Mouse (Mus musculus) hindbrain, embryonic 14.5 days (tissue): ENCODE results near the gene Gm9833. TPM values are rescaled to one million over a fixed set of nuclear protein-coding genes. Genes with fewer than 3 reads are reported as not detected.
"Not testable (repeated sequence)": the region's sequence is repeated elsewhere in the genome, so short reads cannot be mapped to it uniquely, and the experiment has no call there.

Experiments
- ATAC-seq: fragments of 200-750 bp; cut with Nextera tagmentation; 2 replicates; pipeline ENCODE4 v1.8.0; 2017; ENCODE audit warnings: moderate number of reproducible peaks, mild to moderate bottlenecking, moderate TSS enrichment, moderate library complexity; ENCODE audit not compliant: low FRiP score
- DNase-seq: peaks from one replicate; pipeline ENCODE4 v3.0.0-alpha.2; 2015; ENCODE audit warnings: low spot score
- H3K27ac ChIP-seq: fragments of 300-500 bp; sonication (generic); 2 replicates; pipeline ENCODE4 v1.5.1; 2014; ENCODE audit warnings: mild to moderate bottlenecking, moderate library complexity
- H3K27me3 ChIP-seq: fragments of 300-500 bp; sonication (generic); 2 replicates; pipeline ENCODE4 v1.6.1; 2014; ENCODE audit warnings: mild to moderate bottlenecking, low read length, mixed read lengths; ENCODE audit not compliant: control insufficient read depth, insufficient read depth
- H3K36me3 ChIP-seq: fragments of 300-500 bp; sonication (generic); replicated peaks from 2 replicates; pipeline ENCODE4 v1.6.1; 2014; ENCODE audit not compliant: control insufficient read depth, insufficient read depth
- H3K4me1 ChIP-seq: fragments of 300-500 bp; sonication (generic); replicated peaks from 2 replicates; pipeline ENCODE4 v1.6.1; 2014; ENCODE audit warnings: antibody characterized with exemption, low read length, mixed read lengths; ENCODE audit not compliant: control insufficient read depth, insufficient read depth
- H3K4me2 ChIP-seq: fragments of 300-500 bp; sonication (generic); replicated peaks from 2 replicates; pipeline ENCODE4 v1.6.1; 2014; ENCODE audit warnings: mild to moderate bottlenecking, moderate library complexity
- H3K4me3 ChIP-seq: fragments of 300-500 bp; sonication (generic); replicated peaks from 2 replicates; pipeline ENCODE4 v1.5.1; 2014; ENCODE audit warnings: mild to moderate bottlenecking, low read length
- H3K9ac ChIP-seq: fragments of 300-500 bp; sonication (generic); 2 replicates; pipeline ENCODE4 v1.6.1; 2014
- H3K9me3 ChIP-seq: fragments of 300-500 bp; sonication (generic); 2 replicates; pipeline ENCODE4 v1.6.1; 2016; ENCODE audit warnings: low read length; ENCODE audit not compliant: control insufficient read depth
- WGBS: fragments of 180-500 bp; shearing (Covaris S2); extraction: QIAGEN DNeasy Blood & Tissue Kit; methylation state at CpG from one replicate; pipeline ENCODE4 v1.1.7; 2014; 5-methylcytosine and 5-hydroxymethylcytosine counted together
- polyA plus RNA-seq: library from polyadenylated mRNA; unstranded; fragments of >200 nt; fragmentation: Nextera tagmentation; extraction: Ambion mirVana; gene quantifications from 2 replicates; pipeline ENCODE4 v1.2.1, GENCODE M21; 2014

Gm9833 gene
- polyA plus RNA-seq: 7.2 and 8.6 TPM in 2 replicates

GRCm38 (mm10) chr3:10087994-10088393, at the start of gene Gm9833:
TSS of gene Gm9833 (plus strand) at chr3:10088110.
- Histone ChIP-seq H3K4me2 (peak within 1 kb of the TSS; percentile 39), H3K4me3 (peak within 1 kb of the TSS; percentile 24)
- not testable (repeated sequence) for H3K27ac ChIP-seq, H3K4me1 ChIP-seq, H3K27me3 ChIP-seq, H3K9ac ChIP-seq, ATAC-seq, H3K36me3 ChIP-seq, H3K9me3 ChIP-seq, DNase-seq
- WGBS: 12% methylated on average over 30 of the region's 38 CpGs

- ATAC-seq: no peak
- Histone ChIP-seq H3K9ac (no peak overlapping the region), H3K9me3 (no peaks in the 10 kb centered on the region), H3K27me3 (no peaks in the 10 kb centered on the region), H3K4me1 (no peaks in the 10 kb centered on the region), H3K27ac (no peak overlapping the region), H3K4me3 (no peak overlapping the region), H3K4me2 (no peak overlapping the region), H3K36me3 (no peaks in the 10 kb centered on the region)
- no peak for DNase-seq
Observed at GRCm38 (mm10) chr3:10070070-10070469, 17.8 kb upstream of the Gm9833 start.

GRCm38 (mm10) chr3:10075826-10076225, 12.1 kb upstream of the Gm9833 start:
- Histone ChIP-seq H3K27me3 (no peaks in the 10 kb centered on the region), H3K9me3 (no peaks in the 10 kb centered on the region), H3K27ac (no peak overlapping the region), H3K4me1 (no peaks in the 10 kb centered on the region), H3K9ac (no peak overlapping the region), H3K36me3 (no peaks in the 10 kb centered on the region), H3K4me2 (no peak overlapping the region), H3K4me3 (no peak overlapping the region)
- ATAC-seq (no peak), DNase-seq (no peak)

GRCm38 (mm10) chr3:10077096-10077841, 10.6 kb upstream of the Gm9833 start:
- no peak overlapping the region for H3K27ac ChIP-seq
- H3K4me1 ChIP-seq: no peaks in the 10 kb centered on the region
- WGBS: 84% methylated on average over 6 of the region's 6 CpGs
- no peaks in the 10 kb centered on the region for H3K36me3 ChIP-seq
- H3K9ac ChIP-seq: no peak overlapping the region
- H3K27me3 ChIP-seq: no peaks in the 10 kb centered on the region
- ATAC-seq: no peak
- H3K9me3 ChIP-seq: no peaks in the 10 kb centered on the region
- DNase-seq: no peak
- no peak overlapping the region for H3K4me3 ChIP-seq
- H3K4me2 ChIP-seq: no peak overlapping the region

GRCm38 (mm10) chr3:10078113-10078512, 9.8 kb upstream of the Gm9833 start:
- no peaks in the 10 kb centered on the region for H3K27me3 ChIP-seq
- no peaks in the 10 kb centered on the region for H3K4me1 ChIP-seq
- WGBS: 86% methylated on average over 2 of the region's 2 CpGs
- H3K4me2 ChIP-seq: no peak overlapping the region
- no peaks in the 10 kb centered on the region for H3K9me3 ChIP-seq
- no peaks in the 10 kb centered on the region for H3K36me3 ChIP-seq
- DNase-seq (no peak), ATAC-seq (no peak)
- no peak overlapping the region for H3K9ac ChIP-seq
- H3K4me3 ChIP-seq: no peak overlapping the region
- no peak overlapping the region for H3K27ac ChIP-seq

GRCm38 (mm10) chr3:10081336-10081735, 6.6 kb upstream of the Gm9833 start:
- Histone ChIP-seq H3K4me2 (no peak overlapping the region), H3K4me1 (no peaks in the 10 kb centered on the region), H3K4me3 (no peak overlapping the region), H3K9me3 (no peaks in the 10 kb centered on the region), H3K27ac (no peak overlapping the region), H3K27me3 (no peaks in the 10 kb centered on the region), H3K36me3 (no peaks in the 10 kb centered on the region), H3K9ac (no peak overlapping the region)
- 75% methylated on average over 5 of the region's 5 CpGs for WGBS
- no peak for ATAC-seq
- no peak for DNase-seq

- H3K4me2 ChIP-seq: no peak overlapping the region
- no peak overlapping the region for H3K4me3 ChIP-seq
- no peaks in the 10 kb centered on the region for H3K4me1 ChIP-seq
- H3K9ac ChIP-seq: no peak overlapping the region
- no peak for DNase-seq
- H3K36me3 ChIP-seq: no peaks in the 10 kb centered on the region
- WGBS: 65% methylated on average over 6 of the region's 6 CpGs
- H3K9me3 ChIP-seq: no peaks in the 10 kb centered on the region
- no peak overlapping the region for H3K27ac ChIP-seq
- peak; percentile 73 for ATAC-seq
- no peaks in the 10 kb centered on the region for H3K27me3 ChIP-seq
Observed at GRCm38 (mm10) chr3:10081911-10082541, 5.9 kb upstream of the Gm9833 start.

GRCm38 (mm10) chr3:10082545-10083062, 5.3 kb upstream of the Gm9833 start:
- Histone ChIP-seq H3K9me3 (no peaks in the 10 kb centered on the region), H3K4me2 (no peak overlapping the region), H3K4me3 (no peak overlapping the region), H3K27me3 (no peaks in the 10 kb centered on the region), H3K27ac (no peak overlapping the region), H3K36me3 (no peaks in the 10 kb centered on the region), H3K9ac (no peak overlapping the region), H3K4me1 (no peaks in the 10 kb centered on the region)
- no peak for ATAC-seq
- DNase-seq: no peak
- WGBS: 69% methylated on average over 4 of the region's 4 CpGs

GRCm38 (mm10) chr3:10084102-10084501, 3.8 kb upstream of the Gm9833 start:
- DNase-seq (no peak), ATAC-seq (no peak)
- Histone ChIP-seq H3K4me3 (no peak overlapping the region), H3K4me1 (no peaks in the 10 kb centered on the region), H3K36me3 (no peaks in the 10 kb centered on the region), H3K27me3 (no peaks in the 10 kb centered on the region), H3K9ac (no peak overlapping the region), H3K27ac (no peak overlapping the region), H3K9me3 (no peaks in the 10 kb centered on the region), H3K4me2 (no peak overlapping the region)
- WGBS: 85% methylated on average over 3 of the region's 3 CpGs
